14 mouse cellular contexts compared by ENCODE assay signal in genomic region chr4:59890086-59890600, GRCm38 (mm10). TPM values are rescaled to one million over a fixed set of nuclear protein-coding genes. Genes with fewer than 3 reads are reported as not detected.
DNase-seq lines count a peak whose midpoint lies in the region; ATAC-seq lines count a peak whose summit lies in the region.
"Had no signal": no experiment of that assay in that cellular context is flagged by ENCODE, and none has a peak within 500 bp of the region (broad histone marks: within the 10 kb centered on the region; RNA-seq: fewer than 3 reads in every experiment).

No protein-coding gene starts in this region.

- intact Hi-C loops in left cerebral cortex, postnatal 4 days (cut with DNase I), result no loop called here

- WGBS in heart, embryonic 12.5 days, result 53% methylated on average over 6 of the region's 6 CpGs
- WGBS in limb, embryonic 10.5 days, result 87% methylated on average over 6 of the region's 6 CpGs

- peaks cover 19% of the 10 kb centered on the region for H3K36me3 ChIP-seq in heart, embryonic 12.5 days
- H3K36me3 ChIP-seq in limb, embryonic 10.5 days, result peaks cover 10% of the 10 kb centered on the region

- no peaks in the 10 kb centered on the region for H3K9me3 ChIP-seq in heart, embryonic 12.5 days (replicated peaks)
- H3K9me3 ChIP-seq in limb, embryonic 10.5 days (replicated peaks), result no peaks in the 10 kb centered on the region
- H3K9me3 ChIP-seq: limb, embryonic 13.5 days had no signal

- H3K4me1 ChIP-seq in heart, embryonic 12.5 days (replicated peaks), result peaks cover 19% of the 10 kb centered on the region
- H3K4me1 ChIP-seq in limb, embryonic 10.5 days, result no peaks in the 10 kb centered on the region
- H3K4me1 ChIP-seq: limb, embryonic 13.5 days had no signal

- no peak overlapping the region for H3K4me2 ChIP-seq in heart, embryonic 12.5 days
- H3K4me2 ChIP-seq: limb, embryonic 13.5 days; lung, embryonic 14.5 days had no signal

- ATAC-seq in heart, embryonic 12.5 days (ENCODE audit: insufficient number of reproducible peaks, low FRiP score), result no peak; the same call in 1 of the 2 replicates
- ATAC-seq: Patski had no signal

- peak; percentile 33 for DNase-seq in left cerebral cortex, postnatal 4 days
- DNase-seq in left cerebral cortex, adult 18-20 months (ENCODE audit: low spot score in 2 of 2), result no peak
- peak; percentile 74 to 79 for DNase-seq in cerebellum, postnatal 10 days
- DNase-seq in limb, embryonic 10.5 days (ENCODE audit: low spot score), result no peak
- DNase-seq in T-cell, adult 2 months (ENCODE audit: low spot score), result no peak
- no peak for DNase-seq in layer of hippocampus, postnatal 14 days (ENCODE audit: low spot score in 2 of 2)
- DNase-seq: lung, embryonic 14.5 days had no signal

- peak overlapping the region; percentile 50; the same call in 1 of the 2 replicates for H3K27ac ChIP-seq in heart, embryonic 12.5 days (ENCODE audit: poor library complexity, severe bottlenecking)
- no peak overlapping the region for H3K27ac ChIP-seq in limb, embryonic 10.5 days
- H3K27ac ChIP-seq: limb, embryonic 13.5 days had no signal

- no peaks in the 10 kb centered on the region for H3K27me3 ChIP-seq in heart, embryonic 12.5 days (replicated peaks)
- no peaks in the 10 kb centered on the region for H3K27me3 ChIP-seq in limb, embryonic 10.5 days (ENCODE audit: low read depth, poor library complexity, severe bottlenecking)
- H3K27me3 ChIP-seq: limb, embryonic 13.5 days; Patski had no signal

- no peak overlapping the region for H3K9ac ChIP-seq in heart, embryonic 12.5 days
- H3K9ac ChIP-seq: limb, embryonic 13.5 days; lung, embryonic 14.5 days had no signal

- no peak overlapping the region for H3K4me3 ChIP-seq in heart, embryonic 12.5 days
- H3K4me3 ChIP-seq in limb, embryonic 10.5 days, result no peak overlapping the region
- H3K4me3 ChIP-seq: limb, embryonic 13.5 days; myocyte had no signal

RNA-seq across cellular contexts. Expression of gene Slc46a2, which starts 24.7 kb away (rescaled TPM):
- not detected for total RNA-seq in left cerebral cortex, postnatal 4 days (2021)
- total RNA-seq in left cerebral cortex, adult 18-20 months (2021), result not detected
- 0.09 TPM in 1 of 2 replicates, not detected in the other for polyA plus RNA-seq in heart, embryonic 12.5 days (2016; fragmentation: Nextera tagmentation; extraction: Ambion mirVana)
- not detected in 2 replicates for polyA plus RNA-seq in limb, embryonic 10.5 days (2016; fragmentation: Nextera tagmentation; extraction: Ambion mirVana)
- not detected for total RNA-seq in layer of hippocampus, postnatal 14 days (2021)
- total RNA-seq: adrenal gland, adult 18-20 months; layer of hippocampus, postnatal 10 days had no signal
- polyA plus RNA-seq: kidney, embryonic 16.5 days; myocyte; Patski had no signal

Comparison
In these comparisons a context has a peak if more than half of its experiments do, and no peak if none do; other contexts are left out.
1. DNase-seq: peak in left cerebral cortex, postnatal 4 days (single experiment) and cerebellum, postnatal 10 days (2 of 2); none in left cerebral cortex, adult 18-20 months (0 of 2), limb, embryonic 10.5 days (single experiment), T-cell, adult 2 months (single experiment) and layer of hippocampus, postnatal 14 days (0 of 2).